Mouse (Mus musculus): ENCODE measurements around the gene 3300002I08Rik. TPM values are rescaled to one million over a fixed set of nuclear protein-coding genes. Genes with fewer than 3 reads are reported as not detected.
"Not testable (repeated sequence)": the region's sequence is repeated elsewhere in the genome, so short reads cannot be mapped to it uniquely, and the experiment has no call there.

Gene 3300002I08Rik
- polyA plus RNA-seq (2016; fragmentation: Nextera tagmentation; extraction: Ambion mirVana): 8.7 and 9.7 TPM in 2 replicates

GRCm38 (mm10) chr2:150362113-150362877 lies at the start of gene 3300002I08Rik:
Gene 3300002I08Rik (minus strand): TSS chr2:150362765.
- H3K36me3 ChIP-seq: peaks cover 12% of the 10 kb centered on the region
- not testable (repeated sequence) for H3K27me3 ChIP-seq (ENCODE audit: insufficient read depth, poor library complexity, severe bottlenecking)
- 6% methylated on average over 17 of the region's 17 CpGs for WGBS

GRCm38 (mm10) chr2:150412146-150412545 lies 49.6 kb upstream of the 3300002I08Rik start:
- H3K4me3 ChIP-seq; H3K4me1 ChIP-seq (replicated peaks); DNase-seq (ENCODE audit: low spot score); H3K27ac ChIP-seq; H3K27me3 ChIP-seq (ENCODE audit: insufficient read depth, poor library complexity, severe bottlenecking): not testable (repeated sequence)
- Histone ChIP-seq H3K36me3 (peaks cover 45% of the 10 kb centered on the region), H3K9me3 (peaks cover 39% of the 10 kb centered on the region)
- 90% methylated on average over 17 of the region's 17 CpGs for WGBS

More at GRCm38 (mm10) chr2:150362113-150362877, at the start of gene 3300002I08Rik:
- H3K9me3 ChIP-seq; H3K4me1 ChIP-seq (replicated peaks): not testable (repeated sequence)
- peak; percentile 87 for DNase-seq (ENCODE audit: low spot score)
- H3K27ac ChIP-seq: peak within 1 kb of the TSS; percentile 93
- peak within 1 kb of the TSS; percentile 69 for H3K4me3 ChIP-seq

- no peak for DNase-seq (ENCODE audit: low spot score)
- Histone ChIP-seq H3K4me3 (no peak overlapping the region), H3K4me1 (replicated peaks) (no peaks in the 10 kb centered on the region), H3K9me3 (peaks cover 19% of the 10 kb centered on the region; the same call in 1 of the 2 replicates), H3K36me3 (no peaks in the 10 kb centered on the region), H3K27ac (no peak overlapping the region), H3K27me3 (ENCODE audit: insufficient read depth, poor library complexity, severe bottlenecking) (no peaks in the 10 kb centered on the region)
- WGBS: 84% methylated on average over 1 of the region's 1 CpGs
These were observed 27.6 kb upstream of the 3300002I08Rik start for GRCm38 (mm10) chr2:150390198-150390597.

- H3K27ac ChIP-seq; DNase-seq (ENCODE audit: low spot score); H3K4me3 ChIP-seq; H3K27me3 ChIP-seq (ENCODE audit: insufficient read depth, poor library complexity, severe bottlenecking); H3K4me1 ChIP-seq (replicated peaks); H3K36me3 ChIP-seq: not testable (repeated sequence)
- WGBS: 92% methylated on average over 19 of the region's 19 CpGs
- H3K9me3 ChIP-seq: peaks cover 15% of the 10 kb centered on the region; the same call in 1 of the 2 replicates
These were observed 23.1 kb upstream of the 3300002I08Rik start for GRCm38 (mm10) chr2:150385553-150386106.

GRCm38 (mm10) chr2:150362878-150363229 lies 289 bp upstream of the 3300002I08Rik start:
- Histone ChIP-seq H3K27me3 (ENCODE audit: insufficient read depth, poor library complexity, severe bottlenecking) (no peaks in the 10 kb centered on the region), H3K4me1 (replicated peaks) (0 out of 2 replicates have a peak, but pooled peaks cover 4% of the 10 kb centered on the region), H3K9me3 (no peaks in the 10 kb centered on the region), H3K27ac (peak overlapping the region; percentile 93), H3K4me3 (peak overlapping the region; percentile 69), H3K36me3 (peaks cover 8% of the 10 kb centered on the region; the same call in 1 of the 2 replicates)
- DNase-seq (ENCODE audit: low spot score): no peak
- WGBS: 17% methylated on average over 4 of the region's 4 CpGs

- H3K4me1 ChIP-seq (replicated peaks); DNase-seq (ENCODE audit: low spot score); H3K4me3 ChIP-seq; H3K27me3 ChIP-seq (ENCODE audit: insufficient read depth, poor library complexity, severe bottlenecking); H3K27ac ChIP-seq: not testable (repeated sequence)
- Histone ChIP-seq H3K36me3 (peaks cover 19% of the 10 kb centered on the region), H3K9me3 (peaks cover 17% of the 10 kb centered on the region; the same call in 1 of the 2 replicates)
These were observed 5.4 kb downstream of the 3300002I08Rik start for GRCm38 (mm10) chr2:150357136-150357535.

- Histone ChIP-seq H3K4me1 (replicated peaks) (no peaks in the 10 kb centered on the region), H3K27ac (no peak within 1 kb of the TSS), H3K36me3 (peaks cover 72% of the 10 kb centered on the region), H3K4me3 (no peak within 1 kb of the TSS), H3K27me3 (ENCODE audit: insufficient read depth, poor library complexity, severe bottlenecking) (no peaks in the 10 kb centered on the region), H3K9me3 (peaks cover 71% of the 10 kb centered on the region)
- 94% methylated on average over 5 of the region's 5 CpGs for WGBS
- no peak for DNase-seq (ENCODE audit: low spot score)
These were observed 39.2 kb downstream of the 3300002I08Rik start, which contains the start of gene Gm10130 for GRCm38 (mm10) chr2:150323402-150323801. Gene Gm10130 (plus strand): TSS chr2:150323702.

GRCm38 (mm10) chr2:150318973-150319372 lies 43.6 kb downstream of the 3300002I08Rik start:
- Histone ChIP-seq H3K27me3 (ENCODE audit: insufficient read depth, poor library complexity, severe bottlenecking) (no peaks in the 10 kb centered on the region), H3K4me3 (no peak overlapping the region), H3K36me3 (peaks cover 71% of the 10 kb centered on the region), H3K9me3 (peaks cover 80% of the 10 kb centered on the region), H3K27ac (no peak overlapping the region), H3K4me1 (replicated peaks) (no peaks in the 10 kb centered on the region)
- DNase-seq (ENCODE audit: low spot score): no peak
- WGBS: 85% methylated on average over 1 of the region's 1 CpGs

- no peak overlapping the region for H3K4me3 ChIP-seq
- no peak for DNase-seq (ENCODE audit: low spot score)
- H3K27me3 ChIP-seq (ENCODE audit: insufficient read depth, poor library complexity, severe bottlenecking): no peaks in the 10 kb centered on the region
- H3K4me1 ChIP-seq (replicated peaks): no peaks in the 10 kb centered on the region
- H3K36me3 ChIP-seq: peaks cover 50% of the 10 kb centered on the region
- H3K27ac ChIP-seq: no peak overlapping the region
- H3K9me3 ChIP-seq: peaks cover 63% of the 10 kb centered on the region
These were observed 46.4 kb downstream of the 3300002I08Rik start for GRCm38 (mm10) chr2:150316140-150316539.

- peak overlapping the region; percentile 86 for H3K27ac ChIP-seq
- not testable (repeated sequence) for H3K27me3 ChIP-seq (ENCODE audit: insufficient read depth, poor library complexity, severe bottlenecking); H3K4me1 ChIP-seq (replicated peaks)
- peaks cover 17% of the 10 kb centered on the region for H3K36me3 ChIP-seq
- 19% methylated on average over 19 of the region's 19 CpGs for WGBS
- DNase-seq (ENCODE audit: low spot score): peak; percentile 85
- H3K9me3 ChIP-seq: peaks cover 20% of the 10 kb centered on the region
- peak overlapping the region; percentile 62 for H3K4me3 ChIP-seq
These were observed 51.3 kb downstream of the 3300002I08Rik start for GRCm38 (mm10) chr2:150310952-150311884.

- Histone ChIP-seq H3K36me3 (no peaks in the 10 kb centered on the region), H3K9me3 (no peaks in the 10 kb centered on the region), H3K4me3 (no peak overlapping the region), H3K4me1 (replicated peaks) (0 out of 2 replicates have a peak, but pooled peaks cover 3% of the 10 kb centered on the region), H3K27ac (no peak overlapping the region), H3K27me3 (ENCODE audit: insufficient read depth, poor library complexity, severe bottlenecking) (no peaks in the 10 kb centered on the region)
- WGBS: 87% methylated on average over 10 of the region's 10 CpGs
- no peak for DNase-seq (ENCODE audit: low spot score)
These were observed 55.3 kb downstream of the 3300002I08Rik start for GRCm38 (mm10) chr2:150307183-150307773.

GRCm38 (mm10) chr2:150299096-150299495 lies 63.5 kb downstream of the 3300002I08Rik start:
- no peaks in the 10 kb centered on the region for H3K4me1 ChIP-seq (replicated peaks)
- no peaks in the 10 kb centered on the region for H3K27me3 ChIP-seq (ENCODE audit: insufficient read depth, poor library complexity, severe bottlenecking)
- H3K36me3 ChIP-seq: no peaks in the 10 kb centered on the region
- 0 out of 2 replicates have a peak, but pooled peaks cover 2% of the 10 kb centered on the region for H3K9me3 ChIP-seq
- H3K27ac ChIP-seq: no peak overlapping the region
- DNase-seq (ENCODE audit: low spot score): no peak
- 58% methylated on average over 1 of the region's 1 CpGs for WGBS
- H3K4me3 ChIP-seq: no peak overlapping the region

Measured in hindbrain, embryonic 10.5 days (tissue).